Mouse (Mus musculus) heart, embryonic 14.5 days (tissue): Measurements from ENCODE around the gene 9230112D13Rik. TPM values are rescaled to one million over a fixed set of nuclear protein-coding genes. Genes with fewer than 3 reads are reported as not detected.

Experiments used
- ATAC-seq: fragments of 200-750 bp; cut with Nextera tagmentation; 2 replicates; pipeline ENCODE4 v1.8.0; 2017; ENCODE audit warnings: low read depth, moderate TSS enrichment; ENCODE audit not compliant: insufficient number of reproducible peaks, insufficient read depth, low FRiP score
- H3K27ac ChIP-seq, 2 experiments: fragments of 200-500 bp in 1 of 2; fragments of 300-500 bp in 1 of 2; sonication (generic) in 1 of 2; replicated peaks in 1 of 2; 2 replicates each; pipeline ENCODE4 v1.5.1; 2012 to 2014; ENCODE audit warnings: low read depth in 2 of 2, low read length in 2 of 2, control low read depth in 1 of 2, mild to moderate bottlenecking in 1 of 2, mixed read lengths in 1 of 2; ENCODE audit not compliant: control insufficient read depth in 1 of 2, insufficient read depth in 1 of 2
- H3K27me3 ChIP-seq: fragments of 300-500 bp; sonication (generic); 2 replicates; pipeline ENCODE4 v1.6.1; 2014; ENCODE audit warnings: mild to moderate bottlenecking, low read length, control low read depth; ENCODE audit not compliant: control insufficient read depth, insufficient read depth
- H3K36me3 ChIP-seq: fragments of 300-500 bp; sonication (generic); 2 replicates; pipeline ENCODE4 v1.6.1; 2014; ENCODE audit warnings: mild to moderate bottlenecking, control low read depth, low read length, mixed read lengths; ENCODE audit not compliant: control insufficient read depth, insufficient read depth
- H3K4me1 ChIP-seq, 2 experiments: fragments of 200-500 bp in 1 of 2; fragments of 300-500 bp in 1 of 2; sonication (generic) in 1 of 2; 2 replicates each; pipeline ENCODE4 v1.6.1; 2012 to 2014; ENCODE audit warnings: low read length in 2 of 2, control low read depth in 1 of 2, mixed read lengths in 1 of 2; ENCODE audit not compliant: control insufficient read depth in 2 of 2, insufficient read depth in 2 of 2
- H3K4me2 ChIP-seq: fragments of 300-500 bp; sonication (generic); 2 replicates; pipeline ENCODE4 v1.6.1; 2014; ENCODE audit warnings: mild to moderate bottlenecking, low read length
- H3K4me3 ChIP-seq, 2 experiments: fragments of 200-500 bp in 1 of 2; fragments of 300-500 bp in 1 of 2; sonication (generic) in 1 of 2; 2 replicates each; pipeline ENCODE4 v1.5.1; 2012 to 2014; ENCODE audit warnings: low read length in 2 of 2, mild to moderate bottlenecking in 2 of 2, control low read depth in 1 of 2, low read depth in 1 of 2, moderate library complexity in 1 of 2; ENCODE audit not compliant: control insufficient read depth in 1 of 2, insufficient read depth in 1 of 2
- H3K9ac ChIP-seq: fragments of 300-500 bp; sonication (generic); 2 replicates; pipeline ENCODE4 v1.6.1; 2014; ENCODE audit warnings: mild to moderate bottlenecking, low read length
- H3K9me3 ChIP-seq: fragments of 300-500 bp; sonication (generic); 2 replicates; pipeline ENCODE4 v1.6.1; 2016; ENCODE audit warnings: low read length, control low read depth; ENCODE audit not compliant: control insufficient read depth
- WGBS: fragments of 180-500 bp; shearing (Covaris S2); extraction: QIAGEN DNeasy Blood & Tissue Kit; methylation state at CpG from one replicate; pipeline ENCODE4 v1.1.7; 2014; 5-methylcytosine and 5-hydroxymethylcytosine counted together
- polyA plus RNA-seq: library from polyadenylated mRNA; unstranded; fragments of >200 nt; fragmentation: Nextera tagmentation; extraction: Ambion mirVana; gene quantifications from 2 replicates; pipeline ENCODE4 v1.2.1, GENCODE M21; 2014

9230112D13Rik gene
- polyA plus RNA-seq, 1 experiment from 2014 or later, result not detected

DNA sequence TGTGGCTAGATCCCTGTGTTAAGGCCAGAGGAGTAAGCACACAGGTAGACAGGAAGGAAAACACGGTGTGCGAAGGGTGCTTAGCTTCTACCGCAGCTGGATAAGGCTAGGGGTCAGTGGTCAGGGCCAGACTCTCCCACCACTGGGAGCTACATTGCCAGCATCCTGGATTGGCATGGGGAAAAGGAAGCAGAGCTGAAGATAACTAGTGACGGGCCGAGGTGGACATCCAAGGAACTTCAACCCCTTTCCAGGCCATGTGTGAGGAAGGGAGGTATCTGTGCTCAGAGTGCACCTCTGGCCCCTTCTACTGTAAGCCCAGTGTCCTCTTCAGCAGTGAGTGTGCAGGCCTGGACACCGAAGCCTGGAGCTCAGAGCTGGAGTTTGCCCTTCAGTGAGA lies 30.9 kb upstream of the 9230112D13Rik start:
- Histone ChIP-seq H3K4me2 (no peak overlapping the region), H3K27me3 (no peaks in the 10 kb centered on the region), H3K27ac (no peak overlapping the region), H3K36me3 (peaks cover 96% of the 10 kb centered on the region), H3K9me3 (no peaks in the 10 kb centered on the region), H3K4me3 (no peak overlapping the region), H3K9ac (no peak overlapping the region), H3K4me1 (peaks cover 18 to 40% of the 10 kb centered on the region in 2 experiments)
- no peak for ATAC-seq
- WGBS, result 74% methylated on average over 6 of the region's 6 CpGs

DNA sequence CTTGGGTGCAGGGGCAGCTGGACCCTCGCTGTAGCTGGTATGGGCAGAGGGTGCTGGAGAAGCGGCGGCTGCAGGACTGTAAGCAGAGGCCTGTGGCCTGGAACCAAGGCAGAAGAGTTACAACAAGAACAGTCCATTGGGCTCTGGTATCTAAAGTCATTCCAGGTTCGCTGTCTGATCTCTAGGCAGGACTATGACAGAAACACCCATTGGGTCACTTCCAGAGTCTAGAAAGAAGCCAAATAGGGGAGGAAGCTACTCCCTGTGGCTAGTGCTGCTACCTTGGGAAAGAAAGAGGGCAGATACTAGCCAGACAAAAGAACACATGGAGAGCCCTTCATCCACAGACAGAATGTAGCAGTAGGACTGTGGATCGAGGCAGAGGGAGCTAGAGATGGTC lies 29.6 kb upstream of the 9230112D13Rik start:
- Histone ChIP-seq H3K27me3 (no peaks in the 10 kb centered on the region), H3K9ac (no peak overlapping the region), H3K27ac (no peak overlapping the region), H3K4me2 (no peak overlapping the region), H3K9me3 (no peaks in the 10 kb centered on the region), H3K4me3 (no peak overlapping the region), H3K36me3 (peaks cover 91% of the 10 kb centered on the region), H3K4me1 (peaks cover 19 to 45% of the 10 kb centered on the region in 2 experiments)
- 86% methylated on average over 5 of the region's 5 CpGs for WGBS
- no peak for ATAC-seq

DNA sequence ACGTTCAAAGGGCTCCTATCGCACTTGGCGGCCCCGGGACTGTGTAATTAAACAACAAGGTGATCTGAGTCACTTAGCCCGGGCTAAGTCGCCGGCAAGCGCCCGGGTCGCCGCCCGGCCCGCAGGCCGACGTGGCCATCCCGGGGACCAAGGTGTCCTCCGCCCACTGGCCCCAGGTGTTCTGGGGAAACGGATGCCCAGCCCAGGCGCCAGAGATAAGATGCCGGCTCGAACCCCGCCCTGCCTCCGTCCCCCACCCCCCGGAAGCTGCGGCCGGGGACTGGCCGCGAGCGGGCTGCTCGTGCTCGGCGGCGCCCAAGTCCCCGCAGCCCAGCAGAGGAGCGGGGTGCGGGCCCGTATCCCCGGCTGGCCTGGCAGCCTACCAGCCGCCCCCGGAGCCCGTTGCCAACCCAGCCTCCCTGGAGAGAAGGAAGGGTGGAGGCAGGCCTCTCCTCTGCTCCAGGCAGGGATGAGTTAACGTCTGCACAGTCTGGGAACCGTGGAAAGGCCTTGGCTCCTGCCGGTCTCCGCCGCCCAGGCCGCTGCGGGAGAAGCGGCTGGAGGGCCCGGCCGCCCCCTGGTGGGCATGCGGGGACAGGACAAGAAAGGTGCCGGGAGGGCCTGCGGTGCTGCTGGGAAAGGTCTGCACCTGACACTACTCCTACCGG lies 26.5 kb upstream of the 9230112D13Rik start:
- Histone ChIP-seq H3K27me3 (peaks cover 4% of the 10 kb centered on the region; the same call in 1 of the 2 replicates), H3K27ac (peak overlapping the region; percentile 63 to 82), H3K4me2 (peak overlapping the region; percentile 79), H3K4me1 (peaks cover 29 to 56% of the 10 kb centered on the region in 2 experiments), H3K36me3 (peaks cover 85% of the 10 kb centered on the region), H3K9me3 (no peaks in the 10 kb centered on the region), H3K4me3 (peak overlapping the region; percentile 55 to 64), H3K9ac (peak overlapping the region; percentile 80)
- WGBS, result under 1% methylated on average over 55 of the region's 55 CpGs
- ATAC-seq, result peak; percentile 78

DNA sequence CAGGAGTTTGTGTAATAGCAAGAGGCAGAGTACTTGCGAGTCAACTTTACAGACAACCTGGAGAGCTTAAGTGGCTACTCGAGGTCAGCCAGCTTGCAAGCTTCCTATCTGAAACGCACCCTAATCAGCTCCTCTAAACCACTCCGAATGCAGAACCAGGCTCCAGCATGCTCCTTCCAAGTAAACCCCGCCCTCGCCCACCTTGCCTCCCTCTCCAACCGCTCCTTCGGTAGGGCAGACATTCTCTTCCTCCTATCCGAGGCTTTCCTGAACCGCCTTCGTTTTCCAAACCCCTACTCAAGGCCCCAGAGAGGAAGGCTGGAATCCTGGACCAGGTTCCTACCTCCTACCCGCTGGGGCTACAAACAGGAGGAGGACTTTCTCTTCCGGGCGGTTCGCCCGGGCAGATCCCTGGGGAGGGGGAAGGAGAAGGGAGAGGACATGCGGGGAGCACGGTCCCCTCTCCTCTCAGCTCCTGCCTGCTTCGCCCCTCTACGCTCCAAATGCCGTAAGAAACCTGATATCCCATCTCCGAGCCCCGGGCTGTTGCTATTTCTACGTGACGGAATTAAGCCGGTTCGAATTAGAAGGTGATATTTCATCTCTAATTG lies 25.9 kb upstream of the 9230112D13Rik start:
- Histone ChIP-seq H3K9me3 (no peaks in the 10 kb centered on the region), H3K4me1 (peaks cover 32 to 61% of the 10 kb centered on the region in 2 experiments), H3K27ac (peak overlapping the region; percentile 63 to 82), H3K4me3 (peak overlapping the region; percentile 55 to 64), H3K36me3 (peaks cover 85% of the 10 kb centered on the region), H3K4me2 (peak overlapping the region; percentile 79), H3K9ac (peak overlapping the region; percentile 80), H3K27me3 (peaks cover 4% of the 10 kb centered on the region; the same call in 1 of the 2 replicates)
- WGBS, result 4% methylated on average over 27 of the region's 27 CpGs
- no peak for ATAC-seq

DNA sequence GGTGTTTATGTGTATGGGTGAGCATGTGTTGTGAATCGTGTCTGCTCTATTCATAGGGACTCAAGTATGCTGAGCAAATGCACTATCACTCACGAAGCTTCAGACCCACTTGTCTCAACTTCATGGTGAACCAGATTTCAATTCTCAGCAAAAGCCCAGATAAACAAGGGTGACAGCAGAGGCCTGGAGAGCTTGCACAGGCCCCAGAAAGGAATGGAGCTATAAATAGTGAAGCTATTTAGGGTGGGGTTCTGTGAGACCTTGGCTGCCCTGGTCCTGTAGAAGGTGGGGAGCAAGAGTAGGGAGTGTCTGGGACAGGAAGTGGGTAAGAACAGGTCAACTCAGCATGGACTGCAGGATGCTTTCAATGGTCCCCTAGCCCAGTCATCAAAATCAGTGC lies 21.9 kb upstream of the 9230112D13Rik start:
- no peaks in the 10 kb centered on the region for H3K9me3 ChIP-seq
- peak; percentile 48; the same call in 1 of the 2 replicates for ATAC-seq
- H3K4me2 ChIP-seq, result peak overlapping the region; percentile 44
- H3K4me1 ChIP-seq, result peaks cover 32 to 57% of the 10 kb centered on the region in 2 experiments
- peak overlapping the region; percentile 75 to 95 for H3K27ac ChIP-seq
- peak overlapping the region; percentile 58 for H3K9ac ChIP-seq
- H3K36me3 ChIP-seq, result peaks cover 85% of the 10 kb centered on the region
- no peak overlapping the region for H3K4me3 ChIP-seq
- WGBS, result 36% methylated on average over 2 of the region's 2 CpGs
- peaks cover 4% of the 10 kb centered on the region; the same call in 1 of the 2 replicates for H3K27me3 ChIP-seq

DNA sequence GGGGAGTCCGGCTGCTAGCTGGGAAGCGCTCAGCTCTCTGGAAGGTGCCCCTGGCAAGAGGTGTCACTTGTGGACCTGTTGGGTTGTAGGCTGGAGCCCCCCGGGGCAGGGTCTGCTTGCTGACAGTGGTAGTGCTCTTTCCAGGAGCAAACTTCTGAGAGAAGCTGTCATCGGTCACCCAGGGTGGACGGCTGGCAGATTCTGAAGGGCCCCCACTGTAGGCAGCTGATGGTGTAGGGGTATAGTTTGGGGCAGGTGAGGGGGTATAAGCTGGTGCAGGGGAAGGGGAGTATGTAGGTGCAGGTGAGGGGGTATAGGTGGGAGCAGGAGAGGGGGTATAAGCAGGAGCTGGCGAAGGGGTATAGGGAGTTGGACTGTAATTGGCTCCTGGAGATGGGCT lies 21.4 kb upstream of the 9230112D13Rik start:
- Histone ChIP-seq H3K9me3 (no peaks in the 10 kb centered on the region), H3K27ac (peak overlapping the region; percentile 75 to 95), H3K9ac (peak overlapping the region; percentile 58), H3K4me2 (peak overlapping the region; percentile 44), H3K36me3 (peaks cover 86% of the 10 kb centered on the region), H3K4me1 (peaks cover 31 to 52% of the 10 kb centered on the region in 2 experiments), H3K27me3 (peaks cover 4% of the 10 kb centered on the region; the same call in 1 of the 2 replicates), H3K4me3 (no peak overlapping the region)
- ATAC-seq, result no peak
- WGBS, result 35% methylated on average over 6 of the region's 6 CpGs

DNA sequence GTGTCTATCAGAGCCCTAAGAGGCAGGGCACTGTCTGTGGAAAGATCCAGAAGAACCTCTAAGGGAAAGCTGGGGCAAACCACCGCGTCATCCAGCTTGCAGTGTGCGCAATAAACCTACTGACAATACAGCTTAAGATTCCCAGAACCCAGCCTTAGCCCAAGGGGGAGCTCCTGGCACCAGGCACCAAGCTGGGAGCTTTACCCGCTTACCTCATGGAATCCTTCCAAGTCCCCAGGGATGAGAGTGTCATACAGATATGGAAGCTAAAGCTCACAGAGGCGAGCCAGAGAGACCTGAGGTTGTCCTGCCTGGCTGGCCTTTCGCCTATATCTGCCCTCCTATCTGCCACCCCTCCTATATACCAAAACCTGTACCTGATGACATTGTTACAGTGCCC lies 21.0 kb upstream of the 9230112D13Rik start:
- 46% methylated on average over 6 of the region's 6 CpGs for WGBS
- Histone ChIP-seq H3K9ac (peak overlapping the region; percentile 58), H3K27ac (peak overlapping the region; percentile 75 to 95), H3K9me3 (no peaks in the 10 kb centered on the region), H3K4me2 (peak overlapping the region; percentile 44; the same call in 1 of the 2 replicates), H3K36me3 (peaks cover 86% of the 10 kb centered on the region), H3K4me1 (peaks cover 27 to 48% of the 10 kb centered on the region in 2 experiments), H3K27me3 (peaks cover 4% of the 10 kb centered on the region; the same call in 1 of the 2 replicates), H3K4me3 (no peak overlapping the region)
- no peak for ATAC-seq
